Mouse (Mus musculus): ENCODE measurements around the gene Dglucy.

Gene Dglucy

GRCm38 (mm10) chr12:100909765-100910164, 130.9 kb downstream of the Dglucy start:
- in situ Hi-C loops (cut with MboI; ENCODE audit: unreplicated experiment in 2 of 2) = loop anchor here in 1 of 2 experiments (10.0 kb wide), 2 partner anchors 335 to 775 kb away; no protein-coding TSS in a partner anchor

- in situ Hi-C loops (cut with MboI; ENCODE audit: unreplicated experiment in 2 of 2) = loop anchor here in 1 of 2 experiments (10.0 kb wide), 2 partner anchors 336 to 776 kb away; no protein-coding TSS in a partner anchor
These were observed 131.9 kb downstream of the Dglucy start for GRCm38 (mm10) chr12:100910731-100911130.

GRCm38 (mm10) chr12:100924646-100925339, 145.9 kb downstream of the Dglucy start:
- in situ Hi-C loops (cut with MboI; ENCODE audit: unreplicated experiment in 2 of 2) = loop anchor here (5.0 to 25.0 kb wide), 5 partner anchors 72 to 1263 kb away; partner anchors contain the start of gene Rps6ka5 (in 1 of the 2)

GRCm38 (mm10) chr12:100925644-100926619, 147.1 kb downstream of the Dglucy start:
- in situ Hi-C loops (cut with MboI; ENCODE audit: unreplicated experiment in 2 of 2) = loop anchor here (5.0 to 25.0 kb wide), 5 partner anchors 74 to 1261 kb away; partner anchors contain the start of gene Rps6ka5 (in 1 of the 2)

- in situ Hi-C loops (cut with MboI; ENCODE audit: unreplicated experiment in 2 of 2) = loop anchor here (5.0 to 25.0 kb wide), 5 partner anchors 76 to 1259 kb away; partner anchors contain the start of gene Rps6ka5 (in 1 of the 2)
These were observed 149.4 kb downstream of the Dglucy start for GRCm38 (mm10) chr12:100928286-100928685.

GRCm38 (mm10) chr12:100931653-100932052, 152.8 kb downstream of the Dglucy start:
- in situ Hi-C loops (cut with MboI; ENCODE audit: unreplicated experiment in 2 of 2) = loop anchor here (10.0 to 25.0 kb wide), 6 partner anchors 431 to 1523 kb away; no protein-coding TSS in a partner anchor

GRCm38 (mm10) chr12:100934796-100935195, 155.9 kb downstream of the Dglucy start:
- in situ Hi-C loops (cut with MboI; ENCODE audit: unreplicated experiment in 2 of 2) = loop anchor here (10.0 to 25.0 kb wide), 6 partner anchors 428 to 1520 kb away; no protein-coding TSS in a partner anchor

- in situ Hi-C loops (cut with MboI; ENCODE audit: unreplicated experiment in 2 of 2) = loop anchor here (10.0 to 25.0 kb wide), 6 partner anchors 426 to 1519 kb away; no protein-coding TSS in a partner anchor
These were observed 157.3 kb downstream of the Dglucy start for GRCm38 (mm10) chr12:100936116-100936515.

GRCm38 (mm10) chr12:100936737-100937136, 157.9 kb downstream of the Dglucy start:
- in situ Hi-C loops (cut with MboI; ENCODE audit: unreplicated experiment in 2 of 2) = loop anchor here (10.0 to 25.0 kb wide), 6 partner anchors 426 to 1518 kb away; no protein-coding TSS in a partner anchor

GRCm38 (mm10) chr12:100937441-100938360, 158.8 kb downstream of the Dglucy start:
- in situ Hi-C loops (cut with MboI; ENCODE audit: unreplicated experiment in 2 of 2) = loop anchor here (10.0 to 25.0 kb wide), 6 partner anchors 425 to 1517 kb away; no protein-coding TSS in a partner anchor

GRCm38 (mm10) chr12:100941361-100941760, 162.5 kb downstream of the Dglucy start:
- in situ Hi-C loops (cut with MboI; ENCODE audit: unreplicated experiment in 2 of 2) = loop anchor here in 1 of 2 experiments (25.0 kb wide), 2 partner anchors 421 to 1246 kb away; no protein-coding TSS in a partner anchor

- in situ Hi-C loops (cut with MboI; ENCODE audit: unreplicated experiment in 2 of 2) = loop anchor here in 1 of 2 experiments (25.0 kb wide), 2 partner anchors 419 to 1244 kb away; no protein-coding TSS in a partner anchor
These were observed 164.3 kb downstream of the Dglucy start for GRCm38 (mm10) chr12:100943146-100943545.

GRCm38 (mm10) chr12:100944921-100945336, 166.1 kb downstream of the Dglucy start:
- in situ Hi-C loops (cut with MboI; ENCODE audit: unreplicated experiment in 2 of 2) = loop anchor here in 1 of 2 experiments (25.0 kb wide), 2 partner anchors 417 to 1242 kb away; no protein-coding TSS in a partner anchor

GRCm38 (mm10) chr12:100945501-100945900, 166.6 kb downstream of the Dglucy start:
- in situ Hi-C loops (cut with MboI; ENCODE audit: unreplicated experiment in 2 of 2) = loop anchor here in 1 of 2 experiments (25.0 kb wide), 2 partner anchors 417 to 1242 kb away; no protein-coding TSS in a partner anchor

GRCm38 (mm10) chr12:100945948-100946347, 167.1 kb downstream of the Dglucy start:
- in situ Hi-C loops (cut with MboI; ENCODE audit: unreplicated experiment in 2 of 2) = loop anchor here in 1 of 2 experiments (25.0 kb wide), 2 partner anchors 416 to 1241 kb away; no protein-coding TSS in a partner anchor
